Comparison of ENCODE assay signal across 18 mouse cellular contexts in the genomic region with DNA sequence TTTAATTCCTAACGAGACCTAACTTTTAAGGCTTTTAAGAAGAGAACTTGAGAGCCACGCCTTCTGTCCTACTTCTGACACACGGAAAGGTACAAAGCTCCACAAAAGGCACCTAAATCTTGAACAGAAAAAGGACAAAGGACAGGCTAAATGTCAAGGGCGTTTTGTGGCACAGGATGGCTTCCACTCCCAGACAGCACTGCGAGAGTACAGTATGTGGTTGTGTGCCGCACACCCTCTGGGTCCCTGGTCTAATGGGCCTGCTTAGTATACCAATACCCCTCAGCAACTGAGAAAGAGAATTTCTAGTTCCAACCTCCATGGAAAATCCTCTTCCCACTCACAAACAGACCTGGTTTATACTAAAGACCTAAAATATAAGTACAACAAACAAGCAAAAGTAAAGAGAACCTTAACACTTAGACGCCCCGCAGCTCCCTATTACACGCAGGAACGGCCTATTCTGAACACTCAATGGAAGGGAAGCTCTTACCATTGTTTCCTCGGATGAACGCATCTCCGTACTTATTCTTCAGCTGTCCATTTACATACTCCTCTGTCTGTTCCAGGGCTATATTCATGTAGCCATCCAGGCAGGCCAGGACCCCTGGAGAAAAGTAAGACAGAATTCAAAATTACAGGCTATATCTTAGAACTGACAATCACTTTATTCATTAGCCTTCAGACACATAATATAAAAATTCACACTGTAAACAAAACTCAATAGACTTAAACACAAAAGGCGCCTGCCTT. TPM values are rescaled to one million over a fixed set of nuclear protein-coding genes. Genes with fewer than 3 reads are reported as not detected.
A peak's percentile ranks its signal among the peaks of the same experiment; 100 is the strongest.
DNase-seq lines count a peak whose midpoint lies in the region; ATAC-seq and TF ChIP-seq lines count a peak whose summit lies in the region.
"Had no signal": no experiment of that assay in that cellular context is flagged by ENCODE, and none has a peak within 500 bp of the region (broad histone marks: within the 10 kb centered on the region; RNA-seq: fewer than 3 reads in every experiment).

No protein-coding gene starts in this region.

- 70% methylated on average over 14 of the region's 14 CpGs for whole genome bisulfite sequencing in forebrain, embryonic 12.5 days
- WGBS in forebrain, embryonic 11.5 days: 88% methylated on average over 14 of the region's 14 CpGs
- WGBS in midbrain, embryonic 12.5 days: 79% methylated on average over 14 of the region's 14 CpGs
- WGBS in midbrain, embryonic 11.5 days: 86% methylated on average over 14 of the region's 14 CpGs
- 70% methylated on average over 14 of the region's 14 CpGs for WGBS in hindbrain, embryonic 13.5 days
- 63% methylated on average over 14 of the region's 14 CpGs for WGBS in midbrain, postnatal 0 days

- H3K4me1 ChIP-seq in forebrain, embryonic 12.5 days: peaks cover 15% of the 10 kb centered on the region
- H3K4me1 ChIP-seq in forebrain, embryonic 11.5 days (replicated peaks; ENCODE audit: control insufficient read depth, insufficient read depth, low read length): 0 out of 2 replicates have a peak, but pooled peaks cover 2% of the 10 kb centered on the region
- H3K4me1 ChIP-seq in midbrain, embryonic 12.5 days: peaks cover 16% of the 10 kb centered on the region; the same call in 1 of the 2 replicates
- no peaks in the 10 kb centered on the region for H3K4me1 ChIP-seq in midbrain, embryonic 11.5 days (ENCODE audit: control insufficient read depth, insufficient read depth, low read length)
- H3K4me1 ChIP-seq in hindbrain, embryonic 13.5 days (replicated peaks): peaks cover 16% of the 10 kb centered on the region
- H3K4me1 ChIP-seq in midbrain, postnatal 0 days (ENCODE audit: insufficient read depth, low read length): no peaks in the 10 kb centered on the region
- H3K4me1 ChIP-seq: embryonic facial prominence, embryonic 15.5 days; heart, embryonic 15.5 days had no signal

- H3K4me2 ChIP-seq in forebrain, embryonic 12.5 days: no peak overlapping the region
- no peak overlapping the region for H3K4me2 ChIP-seq in forebrain, embryonic 11.5 days (ENCODE audit: low read depth, low read length, severe bottlenecking)
- no peak overlapping the region for H3K4me2 ChIP-seq in midbrain, embryonic 12.5 days (replicated peaks)
- no peak overlapping the region for H3K4me2 ChIP-seq in midbrain, embryonic 11.5 days
- no peak overlapping the region for H3K4me2 ChIP-seq in hindbrain, embryonic 13.5 days
- 0 out of 2 replicates have a peak overlapping the region, but pooled peaks have one; percentile 0 for H3K4me2 ChIP-seq in midbrain, postnatal 0 days (ENCODE audit: low read depth, low read length, poor library complexity, severe bottlenecking)
- H3K4me2 ChIP-seq: embryonic facial prominence, embryonic 15.5 days; heart, embryonic 15.5 days had no signal

- H3K36me3 ChIP-seq in forebrain, embryonic 12.5 days (replicated peaks): peaks cover 67% of the 10 kb centered on the region
- peaks cover 6% of the 10 kb centered on the region; the same call in 1 of the 2 replicates for H3K36me3 ChIP-seq in forebrain, embryonic 11.5 days (ENCODE audit: control insufficient read depth, insufficient read depth, low read length)
- peaks cover 80% of the 10 kb centered on the region for H3K36me3 ChIP-seq in midbrain, embryonic 12.5 days
- H3K36me3 ChIP-seq in midbrain, embryonic 11.5 days (ENCODE audit: control insufficient read depth, insufficient read depth, low read length): peaks cover 6% of the 10 kb centered on the region; the same call in 1 of the 2 replicates
- H3K36me3 ChIP-seq in hindbrain, embryonic 13.5 days: peaks cover 67% of the 10 kb centered on the region
- peaks cover 30% of the 10 kb centered on the region for H3K36me3 ChIP-seq in midbrain, postnatal 0 days (ENCODE audit: insufficient read depth, low read length)

- H3K9ac ChIP-seq in forebrain, embryonic 12.5 days: no peak overlapping the region
- H3K9ac ChIP-seq in forebrain, embryonic 11.5 days (ENCODE audit: low read length): no peak overlapping the region
- no peak overlapping the region for H3K9ac ChIP-seq in midbrain, embryonic 12.5 days (replicated peaks)
- H3K9ac ChIP-seq in midbrain, embryonic 11.5 days (ENCODE audit: low read length): no peak overlapping the region
- no peak overlapping the region for H3K9ac ChIP-seq in hindbrain, embryonic 13.5 days
- no peak overlapping the region for H3K9ac ChIP-seq in midbrain, postnatal 0 days (replicated peaks; ENCODE audit: low read length, poor library complexity, severe bottlenecking)
- H3K9ac ChIP-seq: embryonic facial prominence, embryonic 15.5 days; heart, embryonic 15.5 days had no signal

- no peak for DNase-seq in forebrain, embryonic 11.5 days (ENCODE audit: low spot score)
- DNase-seq in midbrain, embryonic 11.5 days (ENCODE audit: low spot score, missing footprints): no peak
- no peak for DNase-seq in midbrain, postnatal 0 days (ENCODE audit: low spot score)
- no peak for DNase-seq in ovary, postnatal 10 days (ENCODE audit: low spot score)
- no peak for DNase-seq in cerebellum, adult 9-11 months
- DNase-seq: adrenal gland, postnatal 10 days; heart, adult 18-20 months; kidney, adult 8-10 months; kidney, postnatal 25 days; lung, adult 2 months; lung, postnatal 36 days; right cerebral cortex, postnatal 25 days; thymus, postnatal 14 days had no signal

- no peaks in the 10 kb centered on the region for H3K27me3 ChIP-seq in forebrain, embryonic 12.5 days
- no peaks in the 10 kb centered on the region for H3K27me3 ChIP-seq in forebrain, embryonic 11.5 days (ENCODE audit: control insufficient read depth, insufficient read depth, low read length)
- H3K27me3 ChIP-seq in midbrain, embryonic 12.5 days: no peaks in the 10 kb centered on the region
- no peaks in the 10 kb centered on the region for H3K27me3 ChIP-seq in midbrain, embryonic 11.5 days (ENCODE audit: control insufficient read depth, insufficient read depth, low read length)
- no peaks in the 10 kb centered on the region for H3K27me3 ChIP-seq in hindbrain, embryonic 13.5 days
- no peaks in the 10 kb centered on the region for H3K27me3 ChIP-seq in midbrain, postnatal 0 days (ENCODE audit: insufficient read depth, low read length)
- H3K27me3 ChIP-seq: embryonic facial prominence, embryonic 15.5 days; heart, embryonic 15.5 days had no signal

- peak; percentile 17; the same call in 1 of the 2 replicates for ATAC-seq in forebrain, embryonic 12.5 days (ENCODE audit: low FRiP score)
- ATAC-seq in forebrain, embryonic 11.5 days (replicated peaks; ENCODE audit: low FRiP score): no peak
- no peak for ATAC-seq in midbrain, embryonic 12.5 days (ENCODE audit: low FRiP score, low read depth)
- no peak for ATAC-seq in midbrain, embryonic 11.5 days (ENCODE audit: low FRiP score)
- peak; percentile 47 for ATAC-seq in hindbrain, embryonic 13.5 days (ENCODE audit: low FRiP score)
- ATAC-seq in midbrain, postnatal 0 days (ENCODE audit: low FRiP score): no peak

- peak overlapping the region; percentile 57 for H3K27ac ChIP-seq in forebrain, embryonic 12.5 days
- H3K27ac ChIP-seq in forebrain, embryonic 11.5 days (ENCODE audit: low read depth, low read length): no peak overlapping the region
- H3K27ac ChIP-seq in midbrain, embryonic 12.5 days (replicated peaks): peak overlapping the region; percentile 50
- H3K27ac ChIP-seq in midbrain, embryonic 11.5 days (ENCODE audit: low read depth, low read length): no peak overlapping the region
- peak overlapping the region; percentile 50; the same call in 1 of the 2 replicates for H3K27ac ChIP-seq in hindbrain, embryonic 13.5 days
- 0 out of 2 replicates have a peak overlapping the region, but pooled peaks have one; percentile 14 for H3K27ac ChIP-seq in midbrain, postnatal 0 days (ENCODE audit: low read depth, low read length)
- H3K27ac ChIP-seq: embryonic facial prominence, embryonic 15.5 days; heart, embryonic 15.5 days had no signal

- TF ChIP-seq CTCF in midbrain, postnatal 0 days (IDR thresholded peaks at IDR 0.05): no peak

- no peaks in the 10 kb centered on the region for H3K9me3 ChIP-seq in forebrain, embryonic 12.5 days
- no peaks in the 10 kb centered on the region for H3K9me3 ChIP-seq in forebrain, embryonic 11.5 days (ENCODE audit: control insufficient read depth, low read length)
- H3K9me3 ChIP-seq in midbrain, embryonic 12.5 days: no peaks in the 10 kb centered on the region
- H3K9me3 ChIP-seq in midbrain, embryonic 11.5 days (ENCODE audit: control insufficient read depth, low read length): no peaks in the 10 kb centered on the region
- no peaks in the 10 kb centered on the region for H3K9me3 ChIP-seq in hindbrain, embryonic 13.5 days
- H3K9me3 ChIP-seq in midbrain, postnatal 0 days (ENCODE audit: low read length): no peaks in the 10 kb centered on the region
- H3K9me3 ChIP-seq: embryonic facial prominence, embryonic 15.5 days; heart, embryonic 15.5 days had no signal

- no peak overlapping the region for H3K4me3 ChIP-seq in forebrain, embryonic 12.5 days (replicated peaks)
- no peak overlapping the region for H3K4me3 ChIP-seq in forebrain, embryonic 11.5 days (ENCODE audit: low read depth, low read length)
- no peak overlapping the region for H3K4me3 ChIP-seq in midbrain, embryonic 12.5 days
- H3K4me3 ChIP-seq in midbrain, embryonic 11.5 days (ENCODE audit: low read depth, low read length): no peak overlapping the region
- no peak overlapping the region for H3K4me3 ChIP-seq in hindbrain, embryonic 13.5 days
- no peak overlapping the region for H3K4me3 ChIP-seq in midbrain, postnatal 0 days (ENCODE audit: low read depth, low read length)
- H3K4me3 ChIP-seq: embryonic facial prominence, embryonic 15.5 days; heart, embryonic 15.5 days had no signal

RNA-seq across cellular contexts. Expression of a gene that starts 11.3 kb away (rescaled TPM):
- polyA plus RNA-seq in forebrain, embryonic 12.5 days (2016; fragmentation: Nextera tagmentation; extraction: Ambion mirVana): 220 and 230 TPM in 2 replicates
- 245 and 249 TPM in 2 replicates for polyA plus RNA-seq in forebrain, embryonic 11.5 days (2014; fragmentation: Nextera tagmentation; extraction: Ambion mirVana)
- polyA plus RNA-seq in midbrain, embryonic 12.5 days (2016; fragmentation: Nextera tagmentation; extraction: Ambion mirVana): 197 and 206 TPM in 2 replicates
- polyA plus RNA-seq in midbrain, embryonic 11.5 days (2014; fragmentation: Nextera tagmentation; extraction: Ambion mirVana): 237 and 253 TPM in 2 replicates
- polyA plus RNA-seq in hindbrain, embryonic 13.5 days (2015; fragmentation: Nextera tagmentation; extraction: Ambion mirVana): 173 and 181 TPM in 2 replicates
- 29.2 and 35.9 TPM in 2 replicates for total RNA-seq in midbrain, postnatal 0 days (2014; rRNA removed)
- polyA plus RNA-seq in midbrain, postnatal 0 days (2015; fragmentation: Nextera tagmentation; extraction: Ambion mirVana): 141 and 144 TPM in 2 replicates

Comparison
In these comparisons a context has a peak if more than half of its experiments do, and no peak if none do; other contexts are left out.
1. ATAC-seq: peak in forebrain, embryonic 12.5 days (single experiment) and hindbrain, embryonic 13.5 days (single experiment); none in forebrain, embryonic 11.5 days (single experiment), midbrain, embryonic 12.5 days (single experiment), midbrain, embryonic 11.5 days (single experiment) and midbrain, postnatal 0 days (single experiment).
2. H3K27ac ChIP-seq: peak in forebrain, embryonic 12.5 days (single experiment), midbrain, embryonic 12.5 days (single experiment), hindbrain, embryonic 13.5 days (single experiment) and midbrain, postnatal 0 days (single experiment); none in forebrain, embryonic 11.5 days (single experiment) and midbrain, embryonic 11.5 days (single experiment).